Mouse (Mus musculus) ovary, adult 10 weeks (tissue): ENCODE measurements around the gene Gm20696. TPM values are rescaled to one million over a fixed set of nuclear protein-coding genes. Genes with fewer than 3 reads are reported as not detected.

ENCODE experiments used
- polyA plus RNA-seq: library from polyadenylated mRNA; stranded (reverse); fragments of 350-450 nt; fragmentation: Illumina TruSeq; extraction: RNeasy Lipid Tissue Mini Kit (QIAGEN cat#74804); gene quantifications from one replicate; pipeline ENCODE4 v1.2.3, GENCODE M21; 2014

The Gm20696 gene
- polyA plus RNA-seq: 0.17 TPM

DNA sequence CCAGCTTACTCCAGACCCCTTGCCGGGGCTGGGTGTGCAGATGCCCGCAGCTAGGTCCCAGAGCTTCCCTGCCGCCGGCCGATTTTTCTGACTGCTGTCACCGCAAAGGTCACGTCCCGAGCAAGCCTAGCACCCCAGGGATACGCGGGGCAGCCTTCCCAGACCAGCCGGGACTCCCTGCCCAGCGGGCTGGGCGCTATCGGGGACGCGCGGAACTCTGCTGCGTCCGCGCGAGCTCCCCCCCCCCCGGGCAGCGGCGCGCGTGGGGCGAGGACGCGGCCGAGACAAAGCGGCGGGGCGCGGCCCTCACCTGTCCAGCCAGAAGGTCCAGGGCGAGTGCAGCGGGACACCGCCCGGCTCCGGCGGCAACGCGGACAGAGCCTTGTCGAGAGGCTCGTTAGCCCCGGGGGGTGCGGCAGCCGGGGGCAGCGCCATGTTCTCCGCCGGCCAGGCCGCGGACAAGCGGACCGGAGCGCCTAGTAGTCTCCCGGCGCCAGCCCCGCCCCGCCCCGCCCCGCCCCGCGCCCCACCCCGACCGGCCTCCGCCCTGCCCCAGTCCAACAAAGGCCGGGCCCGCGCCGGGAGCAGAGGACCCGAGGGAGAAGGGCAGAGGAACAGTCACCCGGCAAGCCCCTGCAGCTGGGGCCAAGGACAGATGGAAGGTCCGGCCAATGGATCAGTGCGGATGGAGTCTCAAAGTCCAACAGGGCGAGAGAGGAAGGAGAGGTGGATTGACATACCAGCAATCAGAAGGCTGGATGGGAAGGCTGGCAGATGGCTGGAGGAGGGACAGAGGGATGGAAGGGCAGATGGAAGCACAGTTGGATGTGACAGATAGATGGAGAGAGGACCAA lies at the start of gene Gm20696, which contains the start of gene Eif4e3:
Gene Gm20696 (minus strand): TSS at position 480 of the 854 bp plus-strand sequence.
Gene Eif4e3 (minus strand): TSS at position 454 of the 854 bp plus-strand sequence.

DNA sequence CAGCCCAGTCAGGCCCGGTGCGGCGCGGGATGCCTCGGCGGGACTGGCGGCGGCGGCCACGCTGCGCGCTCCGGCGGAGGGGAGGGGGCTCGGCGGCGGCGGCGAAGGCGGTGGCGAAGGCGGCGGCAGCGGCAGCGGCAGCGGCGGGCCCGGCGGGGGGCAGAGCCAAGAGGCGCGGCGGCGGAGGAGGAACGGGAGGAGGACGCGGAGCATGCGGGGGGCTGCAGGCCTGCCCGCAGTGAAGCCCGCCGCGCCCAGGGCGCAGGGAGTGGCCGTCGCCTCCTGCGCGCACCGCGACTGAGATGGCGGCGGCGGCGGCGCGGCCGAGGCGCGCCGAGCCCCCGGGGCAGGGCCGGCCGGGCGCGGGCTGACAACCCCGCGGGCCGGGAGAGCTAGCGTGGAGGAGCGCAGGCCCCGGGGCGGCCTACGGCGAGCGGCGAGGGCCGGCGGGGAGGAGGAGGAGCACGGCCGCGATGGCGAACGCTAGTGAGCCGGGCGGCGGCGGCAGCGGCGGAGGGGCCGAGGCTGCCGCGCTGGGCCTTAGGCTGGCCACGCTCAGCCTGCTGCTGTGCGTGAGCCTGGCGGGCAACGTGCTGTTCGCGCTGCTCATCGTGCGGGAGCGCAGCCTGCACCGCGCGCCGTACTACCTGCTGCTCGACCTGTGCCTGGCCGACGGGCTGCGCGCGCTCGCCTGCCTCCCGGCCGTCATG lies 25.8 kb upstream of the Gm20696 start, which contains the start of gene Gpr27:
Gene Gpr27 (plus strand): TSS at position 474 of the 710 bp plus-strand sequence.

DNA sequence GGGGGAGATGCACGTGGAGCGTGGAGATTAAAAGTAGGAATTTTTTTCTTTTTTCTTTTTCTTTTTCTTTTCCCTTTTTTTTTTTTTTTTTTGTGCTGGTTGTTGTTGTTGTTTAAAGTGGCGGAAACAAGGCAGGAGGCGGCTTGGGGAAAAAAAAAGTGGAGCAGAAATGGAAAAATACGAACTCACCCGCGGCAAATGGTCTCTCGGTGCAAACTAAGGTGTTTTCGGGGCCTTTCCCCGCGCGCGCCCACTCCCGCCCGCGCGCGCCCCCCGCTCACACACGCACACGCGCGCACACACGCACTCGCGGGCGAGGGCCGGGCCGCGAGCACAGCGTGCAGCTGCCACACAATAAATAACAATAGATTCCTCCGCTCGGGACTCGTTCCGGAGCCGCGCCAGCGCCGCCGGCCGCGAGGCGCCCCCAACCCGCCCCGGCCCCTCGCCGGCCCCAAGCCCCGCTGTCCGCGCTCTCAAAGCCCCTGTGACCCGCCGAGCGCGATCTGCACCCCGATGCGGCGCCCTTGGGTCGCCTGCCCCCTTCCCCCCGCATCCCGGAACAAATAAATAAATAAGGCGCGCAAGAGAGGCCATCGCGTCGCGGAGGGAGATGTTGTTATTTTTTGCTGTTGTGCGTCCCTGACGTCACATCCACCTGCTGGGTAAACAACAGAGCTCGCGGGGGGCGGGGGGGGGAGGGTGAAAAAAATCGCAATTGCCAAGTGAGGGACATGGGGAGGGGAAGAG lies 144.1 kb downstream of the Gm20696 start, which contains the start of gene Foxp1:
Gene Foxp1 (minus strand): TSS at position 363 of the 750 bp plus-strand sequence.

Other genes starting within 250 kb of the Gm20696 start
- 61.4 TPM for gene Foxp1, start 144.1 kb downstream of the Gm20696 start, polyA plus RNA-seq
- gene Eif4e3, start within 50 bp of the Gm20696 start, polyA plus RNA-seq: 82.3 TPM
- 25.1 TPM for gene Gpr27, start 25.9 kb upstream of the Gm20696 start, polyA plus RNA-seq
- 1.4 TPM for gene Prok2, start 59.6 kb upstream of the Gm20696 start, polyA plus RNA-seq